Mouse (Mus musculus) urinary bladder, postnatal 10 days (tissue): Measurements from ENCODE around the gene Natd1.

Experiments used
- DNase-seq: peaks from one replicate; pipeline ENCODE4 v3.0.0; 2022; ENCODE audit warnings: low spot score

Natd1 gene

DNA sequence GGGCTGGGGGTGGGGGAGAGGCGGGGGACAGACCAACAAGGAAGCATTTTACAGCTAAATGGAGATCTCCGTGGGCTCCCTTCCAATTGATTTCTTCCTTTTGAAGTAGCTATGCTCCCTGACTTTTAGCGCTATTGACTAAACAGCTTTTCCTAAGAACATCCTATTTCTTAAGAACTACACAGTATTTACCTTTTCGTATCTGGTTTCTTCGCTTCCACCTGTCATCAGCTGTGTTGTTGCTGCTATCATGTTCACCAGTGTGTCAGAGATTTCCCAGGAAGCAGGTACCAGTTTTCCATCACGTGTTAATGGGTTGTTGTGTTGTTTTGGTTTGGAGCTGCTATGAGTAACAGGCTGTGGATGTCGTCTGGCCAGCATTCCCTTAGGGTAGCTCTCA, at the start of gene Natd1:
Gene Natd1 (minus strand): TSS at position 260 of the 400 bp plus-strand sequence.
- DNase-seq = no peak

DNA sequence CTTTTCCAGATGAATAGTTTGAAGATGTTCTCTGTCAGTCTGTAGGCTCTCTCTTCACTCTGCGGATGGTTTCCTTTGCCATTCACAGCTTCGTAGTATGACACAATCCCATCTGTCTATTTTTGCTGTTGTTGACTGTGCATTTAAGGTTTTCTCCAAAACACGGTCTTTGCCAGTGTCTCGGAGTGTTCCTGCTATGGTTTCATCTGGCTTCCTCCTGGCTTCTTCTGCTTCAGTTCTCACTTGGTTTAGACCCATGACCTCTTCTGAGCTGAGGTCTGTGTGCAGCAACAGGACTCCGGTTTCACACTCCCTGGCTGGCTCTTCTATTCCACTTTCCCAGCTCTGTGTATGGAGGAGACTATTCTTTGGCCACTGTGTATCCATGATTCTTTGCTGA, 48.2 kb upstream of the Natd1 start:
- DNase-seq = no peak

DNA sequence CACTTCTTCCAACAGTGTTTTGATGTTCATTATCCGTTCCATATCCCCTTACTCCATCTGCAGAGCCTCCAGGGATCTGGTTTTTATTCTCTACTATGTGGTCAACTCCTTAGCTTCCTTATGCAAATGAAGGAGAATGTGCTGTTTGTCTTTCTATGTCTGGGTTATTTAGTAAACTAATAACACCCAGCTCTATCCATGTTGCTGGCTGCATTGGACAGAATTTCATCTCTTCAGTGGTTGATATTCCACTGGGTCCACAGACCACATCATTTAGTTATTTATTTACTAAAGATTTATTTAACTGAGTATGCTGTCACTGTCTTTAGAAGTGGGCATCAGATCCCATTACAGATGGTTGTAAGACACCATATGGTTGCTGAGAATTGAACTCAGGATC, 46.6 kb upstream of the Natd1 start:
- no peak for DNase-seq

DNA sequence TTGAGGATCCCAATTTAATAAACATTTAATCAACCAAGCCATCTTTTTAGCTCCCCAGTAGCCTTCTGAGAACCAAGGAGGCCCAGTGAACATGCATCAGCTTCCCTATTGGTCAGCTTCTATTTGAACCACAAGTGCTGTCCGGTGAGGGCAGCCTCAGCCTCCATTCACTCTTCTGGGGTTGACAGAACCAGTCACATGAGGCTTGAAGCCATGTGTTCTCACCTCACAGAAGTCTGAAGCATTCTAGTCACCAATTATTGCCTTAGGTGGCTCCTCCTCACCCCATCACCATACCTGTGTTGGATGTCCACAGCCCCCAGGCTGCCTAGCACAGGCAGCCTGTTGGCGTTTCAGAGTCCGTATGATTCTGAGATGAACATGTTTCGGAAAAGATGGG, 44.4 kb upstream of the Natd1 start:
- no peak for DNase-seq

DNA sequence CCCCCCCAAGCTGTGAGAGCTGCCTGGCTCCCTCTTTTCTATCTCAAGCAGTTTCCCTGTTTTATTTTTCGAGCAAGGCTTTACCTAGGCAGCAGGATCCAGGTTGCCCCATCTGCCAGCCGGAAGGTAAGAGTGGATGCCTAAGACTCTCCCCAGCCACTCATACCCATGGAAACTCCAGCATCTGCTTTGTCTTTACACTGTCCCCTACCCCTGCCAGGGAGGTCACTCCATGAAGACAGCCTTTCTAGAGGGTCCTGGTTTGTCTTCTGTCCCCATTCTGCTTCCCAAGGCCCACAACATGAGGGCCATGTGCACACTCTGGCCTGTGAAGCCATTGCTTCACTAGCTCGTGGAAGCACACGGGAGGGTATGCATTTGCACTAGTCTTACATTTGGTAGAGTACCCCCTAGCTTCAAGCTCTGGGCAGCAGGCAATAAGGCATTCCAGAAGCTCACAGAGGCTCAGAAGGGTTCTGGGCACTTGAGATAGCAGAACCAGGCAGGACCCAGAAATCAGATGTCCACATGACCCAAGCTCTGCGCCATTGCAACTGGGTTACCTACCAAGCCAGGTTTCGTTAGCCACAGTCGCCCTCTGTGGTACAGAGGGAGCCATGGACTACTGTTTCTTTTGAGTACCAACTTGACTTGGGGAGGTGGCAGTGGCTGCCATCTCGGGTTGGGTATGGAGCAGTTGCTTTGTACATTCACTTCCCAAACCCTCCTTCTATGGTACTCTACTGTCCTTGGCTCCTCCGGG, 41.3 kb upstream of the Natd1 start:
- no peak for DNase-seq

DNA sequence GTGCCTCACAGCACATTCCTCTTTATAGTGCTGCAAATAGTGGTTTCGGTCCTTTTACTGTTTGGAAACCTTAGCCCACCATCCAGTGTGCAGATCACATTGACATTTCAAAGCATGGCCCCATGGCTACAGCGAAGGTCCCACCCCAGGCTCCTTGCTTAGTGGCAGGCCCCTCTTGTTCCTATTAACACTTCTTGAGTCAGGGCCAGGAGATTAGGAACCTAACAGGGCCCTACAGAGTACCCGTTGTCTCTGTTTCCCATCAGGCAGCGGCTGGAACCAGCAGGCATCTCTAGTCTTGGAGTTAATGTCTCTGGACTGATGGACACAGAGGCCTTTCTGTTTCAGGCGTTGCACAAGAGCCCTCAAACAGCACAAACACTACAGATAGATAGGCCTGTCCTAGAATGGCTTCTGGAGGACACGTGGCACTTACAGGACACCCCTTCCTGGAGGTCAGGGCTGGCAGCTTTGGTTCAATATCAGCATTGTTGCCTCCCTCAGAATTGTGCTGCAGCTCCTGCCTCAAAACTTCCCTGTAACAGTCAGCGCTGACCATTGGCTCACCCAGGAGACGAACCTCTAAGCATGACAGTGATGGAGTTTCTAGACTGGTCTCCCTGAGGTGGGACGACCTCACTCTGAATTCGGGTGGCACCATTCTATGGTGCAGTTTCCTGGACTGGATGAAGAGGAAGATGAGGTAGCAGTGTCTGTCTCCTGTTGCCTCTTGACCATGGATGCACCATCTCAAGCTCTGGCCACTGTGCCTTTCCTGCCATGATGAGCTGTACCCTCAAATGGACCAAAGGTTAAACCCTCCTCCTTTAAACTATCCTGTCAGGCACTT, 39.9 kb upstream of the Natd1 start:
- DNase-seq = no peak

DNA sequence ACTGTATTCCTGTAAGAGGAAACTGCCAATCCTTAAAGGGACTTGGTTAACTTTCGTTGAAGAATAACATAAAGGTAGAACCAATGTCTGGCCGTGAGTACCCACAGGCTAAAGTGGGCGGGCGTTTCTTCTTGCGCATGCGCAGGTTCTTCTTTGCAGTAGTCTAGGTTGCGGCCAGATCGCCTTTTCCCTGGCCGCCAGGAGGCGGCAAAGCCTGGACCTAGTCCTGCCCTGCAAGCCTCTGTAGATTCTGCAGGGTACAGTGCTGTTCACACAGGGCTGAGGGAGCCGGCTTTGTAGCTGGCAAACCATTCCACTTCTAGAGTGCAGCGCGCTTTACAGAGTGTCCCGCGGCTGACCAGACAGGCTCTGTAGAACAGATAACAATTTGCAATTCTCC, 39.3 kb upstream of the Natd1 start:
- DNase-seq = peak; percentile 62

DNA sequence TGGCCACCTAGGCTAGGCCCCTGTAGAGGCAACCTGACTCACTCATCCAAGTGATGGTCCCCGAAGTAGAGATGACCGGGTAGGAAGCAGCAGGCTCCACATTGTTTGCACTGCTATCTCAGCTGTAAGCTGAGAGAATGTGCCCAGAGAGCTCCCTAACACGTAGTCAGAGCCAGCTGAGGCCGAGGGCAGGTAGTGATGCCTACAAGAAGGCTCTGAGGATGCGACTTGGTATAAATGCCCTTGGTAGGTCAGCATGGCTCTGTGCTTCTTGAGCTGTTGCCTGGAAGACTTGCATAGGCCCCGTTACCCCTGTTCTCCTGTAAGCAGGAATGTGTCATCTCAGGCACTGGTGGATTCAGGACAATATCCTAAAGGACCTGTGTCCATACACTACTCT, 38.4 kb upstream of the Natd1 start:
- no peak for DNase-seq

DNA sequence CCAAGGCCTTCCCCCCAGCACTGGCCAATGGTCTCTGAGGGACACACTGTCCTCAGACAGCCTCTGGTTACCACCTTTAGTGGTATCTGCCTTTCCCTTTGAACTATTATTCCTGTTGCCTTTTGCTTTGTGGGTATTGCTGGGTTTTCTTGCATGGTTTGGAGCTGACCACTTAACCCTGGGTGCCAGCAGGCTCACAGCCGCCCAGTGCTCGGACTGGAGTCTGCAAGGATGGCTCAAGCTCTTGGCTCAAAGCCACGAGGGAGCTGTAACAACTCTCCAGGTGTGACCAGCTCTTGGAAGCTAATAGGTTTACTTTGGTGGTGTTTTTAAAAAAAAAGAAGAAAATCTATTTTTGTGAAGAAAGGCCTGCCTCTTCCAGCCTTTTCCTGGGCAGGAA, 37.8 kb upstream of the Natd1 start:
- DNase-seq = no peak

DNA sequence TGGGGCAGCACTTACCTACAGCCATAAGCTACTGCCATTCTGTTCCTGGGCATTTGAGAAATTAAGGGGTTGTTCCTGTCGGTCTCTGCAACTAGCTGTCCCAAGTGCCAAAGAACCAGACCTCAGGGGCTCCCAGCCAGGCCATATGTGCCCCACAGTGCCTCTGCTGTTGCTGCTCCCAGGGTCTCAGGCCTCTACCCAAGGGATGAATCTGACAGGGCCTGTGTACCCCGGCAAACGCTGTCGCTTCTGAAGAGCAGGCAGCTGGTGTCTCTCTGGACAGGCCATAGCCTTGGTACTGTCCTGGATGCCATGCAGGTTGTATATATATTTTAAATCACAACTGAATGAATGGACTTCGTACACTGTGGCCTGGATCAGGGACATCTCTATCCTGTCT, 37.3 kb upstream of the Natd1 start:
- DNase-seq = no peak

DNA sequence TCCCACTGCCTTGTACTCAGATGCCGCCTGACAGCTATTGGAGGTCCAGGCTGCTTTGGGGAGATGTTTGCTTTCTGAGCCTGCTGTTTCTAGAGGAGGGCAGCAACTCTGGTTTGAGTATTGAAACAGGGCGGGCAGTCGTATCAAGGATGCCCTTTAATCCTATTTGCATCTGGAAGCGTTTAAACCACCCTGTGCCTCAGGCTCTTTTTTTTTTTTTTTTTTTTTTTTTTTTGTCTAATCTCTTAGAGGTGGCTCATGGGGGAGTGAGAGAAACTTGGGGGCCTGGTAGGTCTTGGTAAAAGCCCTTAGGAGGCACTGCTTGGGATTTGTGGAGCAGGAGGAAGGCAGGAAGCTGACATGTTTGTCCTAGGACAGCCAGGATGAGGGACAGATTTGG, 30.5 kb upstream of the Natd1 start:
- DNase-seq = no peak

DNA sequence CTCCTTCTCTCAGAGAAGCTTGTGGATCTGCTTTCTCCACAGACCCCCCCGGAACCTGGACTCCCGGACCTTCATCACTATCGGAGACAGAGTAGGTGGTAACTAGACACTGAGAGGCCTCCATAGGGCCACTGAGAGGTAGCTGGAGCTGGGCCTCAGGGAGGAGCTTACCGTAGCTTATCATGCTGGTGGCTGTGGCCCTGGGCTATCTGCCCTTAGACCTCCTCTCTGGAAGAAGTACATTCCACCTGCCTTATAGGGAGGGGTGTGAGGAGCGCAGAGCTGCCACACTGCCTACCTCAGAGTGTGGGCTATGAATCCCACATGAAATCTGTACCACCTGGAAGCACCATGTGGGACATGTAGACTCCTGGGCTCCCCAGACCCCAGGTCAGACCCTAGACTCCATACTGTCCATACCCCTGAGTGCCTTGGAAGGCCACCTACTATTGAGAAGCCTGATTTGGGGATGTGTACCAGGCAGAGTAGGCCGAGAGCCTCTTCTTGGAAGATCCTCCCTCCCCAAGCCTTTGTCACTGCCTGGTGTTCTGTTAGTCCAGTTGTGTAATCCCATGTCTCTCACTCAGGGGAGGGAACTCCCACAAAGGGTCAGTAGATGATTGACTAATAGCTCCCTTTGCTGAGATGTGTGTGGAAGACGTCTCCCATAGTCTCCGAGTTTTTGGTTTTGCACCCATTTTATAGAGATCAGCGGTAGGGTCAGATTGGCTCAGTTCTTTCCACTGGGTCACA, 27.9 kb upstream of the Natd1 start:
- no peak for DNase-seq

DNA sequence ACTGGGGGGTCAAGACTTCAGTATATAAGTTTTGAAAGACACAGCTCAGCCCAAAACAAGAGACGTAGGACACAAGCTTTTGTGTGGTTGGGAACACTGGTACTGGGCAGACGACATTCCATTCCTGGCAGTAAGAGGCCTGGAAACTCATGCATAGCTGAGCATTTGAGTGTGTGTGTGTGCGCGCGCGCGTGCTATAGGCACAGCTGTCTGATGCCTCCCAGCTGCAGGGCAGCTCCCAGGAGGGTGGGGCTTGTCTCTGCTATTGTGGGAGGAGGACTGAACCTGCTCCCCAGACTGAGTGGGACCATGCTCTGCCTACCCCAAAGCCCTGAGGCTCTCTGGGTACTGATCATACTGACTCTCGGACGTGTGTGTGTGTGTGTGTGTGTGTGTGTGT, 26.8 kb upstream of the Natd1 start:
- no peak for DNase-seq

DNA sequence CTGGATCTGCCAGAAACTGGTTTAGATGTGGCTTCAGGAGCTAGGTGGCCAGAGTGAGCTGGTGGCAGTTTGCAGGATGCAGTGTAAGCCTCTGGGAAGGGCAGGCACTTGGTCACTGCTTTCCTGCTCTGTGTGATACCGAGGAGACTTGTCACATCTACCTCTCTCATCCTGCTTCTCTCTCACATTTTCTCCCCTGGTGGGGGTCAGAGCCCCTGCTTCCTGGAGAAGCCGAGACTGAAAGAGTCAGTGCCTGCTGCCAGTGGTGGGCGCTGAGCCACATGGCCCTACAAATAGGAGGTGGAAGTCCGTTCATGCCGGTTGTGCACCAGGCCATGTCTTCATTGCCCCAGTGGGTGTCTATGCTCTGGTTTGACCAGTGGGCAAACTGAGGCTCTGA, 26.0 kb upstream of the Natd1 start:
- DNase-seq = no peak

DNA sequence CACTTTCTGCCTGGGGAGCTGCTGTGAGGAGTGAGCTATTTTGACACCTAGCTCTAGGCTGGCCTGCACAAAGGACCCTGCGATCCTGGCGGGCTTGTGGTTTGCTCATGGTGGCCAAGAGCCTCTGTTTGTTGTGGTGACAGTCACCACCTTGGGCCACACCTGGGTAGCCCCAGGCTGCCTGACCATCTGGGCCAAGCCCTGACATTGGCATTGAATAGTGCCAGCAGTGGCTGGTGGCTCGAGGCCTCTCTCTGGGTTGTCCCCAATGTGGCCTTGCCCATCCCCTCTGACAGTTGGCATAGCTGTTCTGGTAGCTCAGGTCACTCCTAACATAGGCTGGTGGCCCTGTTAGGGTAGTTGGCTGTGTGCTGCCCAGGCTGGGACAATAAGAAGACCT, 24.9 kb upstream of the Natd1 start:
- DNase-seq = no peak

DNA sequence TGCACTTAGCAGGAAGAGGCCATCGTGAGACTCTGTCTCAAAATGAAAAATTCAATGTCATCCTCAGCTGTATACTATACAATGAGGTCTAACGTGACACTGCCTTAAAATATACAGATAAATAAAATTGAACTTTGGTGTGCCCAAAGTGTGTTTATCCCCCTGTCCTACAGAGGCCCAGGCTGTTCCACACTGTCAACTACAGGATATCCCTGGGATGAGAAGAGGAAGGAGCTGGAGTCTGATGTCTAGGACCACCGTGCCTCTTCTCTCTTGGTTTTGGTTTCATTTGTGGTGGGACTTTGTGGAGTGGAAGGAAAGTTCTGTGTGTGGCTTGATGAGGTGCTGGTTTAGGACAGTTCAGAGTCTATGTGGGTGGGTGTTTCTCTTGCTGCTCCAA, 23.1 kb upstream of the Natd1 start:
- no peak for DNase-seq

DNA sequence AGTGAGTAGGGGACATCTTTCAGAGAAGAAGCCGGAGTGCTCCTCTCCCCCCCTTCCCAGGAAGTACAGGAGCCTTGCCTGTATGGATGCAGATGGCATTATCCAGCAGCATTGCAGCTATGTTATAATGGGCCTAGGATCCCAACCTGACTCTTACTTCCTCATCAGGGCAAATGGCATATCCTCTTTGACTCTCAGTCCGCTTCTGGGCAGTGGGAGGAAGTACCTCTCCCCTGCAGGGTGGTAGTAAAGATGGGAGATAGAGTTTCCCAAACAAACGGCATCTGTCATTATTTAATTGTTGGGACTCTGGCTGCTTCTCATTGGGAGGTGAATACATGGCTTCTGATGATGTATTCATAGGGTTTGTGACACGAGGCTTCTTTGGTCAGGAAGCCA, 21.4 kb upstream of the Natd1 start:
- no peak for DNase-seq

DNA sequence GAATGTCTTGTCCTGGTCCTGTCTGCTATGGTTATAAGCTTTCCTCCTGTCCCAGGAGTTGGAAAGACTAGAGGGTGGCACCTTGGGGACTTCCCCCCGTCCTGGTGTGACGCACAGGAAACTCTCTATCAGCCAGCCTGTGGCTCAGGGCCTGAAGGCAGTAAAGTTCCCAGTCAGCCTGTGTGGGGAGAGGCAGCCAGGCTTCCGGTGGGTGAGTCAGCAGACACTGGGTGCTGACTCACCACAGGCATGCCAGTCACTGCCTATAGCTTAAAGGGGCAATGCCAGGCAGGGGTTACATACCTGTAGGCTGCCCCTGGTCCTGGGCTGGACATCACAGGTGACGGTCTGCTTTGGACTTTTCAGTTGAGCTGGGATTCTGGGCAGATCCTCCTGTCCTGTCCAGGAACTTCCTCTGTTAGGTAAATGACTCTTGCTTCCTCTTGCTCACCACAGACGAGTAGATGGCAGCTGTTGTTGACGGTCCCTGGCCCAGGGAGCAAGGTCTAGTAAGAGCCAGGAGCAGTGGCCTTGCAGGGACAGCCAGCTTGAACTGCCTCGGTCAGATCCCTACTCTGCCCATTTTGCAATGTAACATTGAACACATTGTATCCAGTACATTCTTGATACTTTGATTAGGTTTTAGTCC, 20.9 kb upstream of the Natd1 start:
- no peak for DNase-seq

DNA sequence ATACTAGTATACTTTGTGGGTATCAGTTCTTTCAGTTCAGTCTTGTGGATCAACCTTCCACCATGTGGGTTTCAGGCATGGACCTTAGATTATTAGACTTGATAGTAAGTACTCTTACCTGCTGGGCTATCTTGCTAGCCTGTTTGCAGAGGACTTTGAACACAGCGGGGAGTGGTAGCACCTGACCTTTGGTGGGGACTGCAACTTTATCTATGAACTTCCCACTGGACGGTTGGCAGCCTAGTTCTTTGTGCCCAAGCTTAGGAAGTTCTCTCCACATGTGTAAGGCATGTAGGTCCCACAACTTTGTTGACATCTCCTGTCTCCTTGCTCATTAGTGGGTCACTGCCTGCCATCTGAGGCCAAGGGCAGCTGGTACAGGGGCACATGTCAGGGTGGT, 20.2 kb upstream of the Natd1 start:
- DNase-seq = no peak

DNA sequence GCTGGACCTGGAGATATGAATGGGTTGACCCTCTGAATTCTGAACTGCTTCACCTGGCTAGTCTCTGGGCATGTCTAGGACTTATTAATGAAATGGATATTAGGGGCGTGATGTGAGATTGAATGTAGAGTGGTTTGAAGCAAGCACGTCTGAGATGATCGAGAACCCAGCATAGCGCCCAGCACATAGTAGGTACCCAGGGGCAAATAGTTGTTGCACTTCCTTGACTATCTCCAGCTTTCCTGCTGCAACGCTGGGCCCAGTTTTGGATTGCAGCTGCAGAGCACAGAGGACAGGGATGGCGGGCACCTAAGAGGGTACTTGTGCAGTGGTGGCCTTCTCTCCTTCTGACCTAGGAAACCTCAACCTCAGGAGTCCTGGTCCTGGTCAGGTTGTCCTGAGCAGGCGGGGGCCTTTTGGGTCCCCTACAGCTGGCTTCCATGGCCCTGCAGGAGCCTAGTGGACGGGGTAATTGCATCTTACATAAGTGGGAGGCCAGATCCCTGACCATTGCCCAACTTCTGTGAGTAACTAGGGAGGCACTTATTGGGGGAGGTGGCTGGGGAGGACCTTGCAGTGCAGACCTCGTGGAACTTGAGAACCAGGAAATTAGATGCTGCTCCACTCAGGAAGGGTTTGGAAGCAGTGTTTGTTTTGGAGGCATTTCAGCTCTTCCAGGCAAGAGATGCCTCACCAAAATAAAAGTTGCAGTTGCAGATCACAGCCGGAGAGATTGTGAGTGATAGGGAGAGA, 18.8 kb upstream of the Natd1 start:
- DNase-seq = no peak

DNA sequence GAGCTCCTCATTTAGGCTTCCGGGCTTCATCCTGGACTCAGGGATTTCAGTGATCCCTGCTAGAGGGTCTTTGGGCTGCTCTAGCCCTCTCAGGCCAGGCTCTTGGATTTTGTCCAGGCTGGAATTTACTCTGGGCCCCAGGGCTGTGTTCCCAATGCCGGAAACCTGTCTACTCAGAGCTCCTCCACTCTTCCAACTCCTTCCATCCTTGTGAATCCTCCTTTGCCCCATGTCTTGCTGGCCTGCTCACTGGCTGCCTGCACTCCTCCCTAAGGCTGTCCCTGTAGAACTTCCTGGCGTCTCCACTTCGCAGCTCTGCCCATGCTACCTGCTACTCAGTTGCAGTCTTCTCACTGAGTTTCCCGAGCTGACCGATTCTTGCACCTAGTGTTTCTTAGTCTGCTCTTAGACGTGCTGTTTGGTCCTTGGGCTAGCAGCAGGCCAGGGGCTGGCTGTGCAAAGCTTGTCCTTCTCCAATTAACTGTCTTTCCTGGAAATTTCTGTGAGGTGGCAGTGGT, 18.0 kb upstream of the Natd1 start:
- no peak for DNase-seq
